Mouse (Mus musculus): Measurements from ENCODE around the gene Srxn1. TPM values are rescaled to one million over a fixed set of nuclear protein-coding genes. Genes with fewer than 3 reads are reported as not detected.

The Srxn1 gene
- polyA plus RNA-seq, 2 experiments = 9.5 to 11.2 TPM

GRCm38 (mm10) chr2:152129778-152130177 lies 24.5 kb downstream of the Srxn1 start:
- 68% methylated on average over 3 of the region's 3 CpGs for WGBS
- no peak for DNase-seq (ENCODE audit: low spot score)
- peaks cover 10% of the 10 kb centered on the region for H3K4me1 ChIP-seq (ENCODE audit: control insufficient read depth, insufficient read depth, low read length)
- no peaks in the 10 kb centered on the region for H3K27me3 ChIP-seq (ENCODE audit: control insufficient read depth, insufficient read depth, low read length)
- H3K9me3 ChIP-seq (ENCODE audit: control insufficient read depth, low read length) = no peaks in the 10 kb centered on the region
- H3K4me3 ChIP-seq (replicated peaks; ENCODE audit: low read length) = no peak overlapping the region
- TF ChIP-seq POLR2A (IDR thresholded peaks at IDR 0.05; ENCODE audit: borderline replicate concordance, extremely low read depth, insufficient read depth, insufficient read length) = no peak
- no peak overlapping the region for H3K27ac ChIP-seq (replicated peaks; ENCODE audit: low read depth, low read length)
- no peaks in the 10 kb centered on the region for H3K36me3 ChIP-seq (ENCODE audit: control insufficient read depth, insufficient read depth, low read length)
- no peak overlapping the region for H3K9ac ChIP-seq (ENCODE audit: low read depth, low read length, severe bottlenecking)
- ATAC-seq (ENCODE audit: low FRiP score, low read depth) = no peak
- no peak overlapping the region for H3K4me2 ChIP-seq (replicated peaks; ENCODE audit: low read depth, low read length, severe bottlenecking)

DNA sequence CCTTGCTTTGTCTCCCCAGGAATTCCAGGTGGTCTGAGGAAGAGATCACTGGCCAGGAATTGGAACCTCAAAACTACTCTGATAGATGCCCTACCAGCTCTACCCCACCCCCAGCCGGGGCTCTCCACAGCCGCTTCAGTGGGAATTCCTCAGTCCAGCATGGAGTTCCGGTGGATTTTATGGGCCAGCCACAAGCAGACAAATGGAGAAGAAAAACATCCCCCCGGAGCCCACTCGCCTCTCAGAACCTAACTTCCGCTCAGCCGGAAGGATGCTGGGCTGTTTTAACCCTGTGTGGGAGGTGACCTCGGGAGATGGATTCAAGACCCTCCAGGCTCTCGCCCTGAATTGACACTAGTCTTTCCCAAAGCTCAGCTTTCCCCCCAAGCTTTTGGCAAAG lies 26.7 kb downstream of the Srxn1 start:
- Histone ChIP-seq H3K36me3 (ENCODE audit: control insufficient read depth, insufficient read depth, low read length) (no peaks in the 10 kb centered on the region), H3K4me2 (replicated peaks; ENCODE audit: low read depth, low read length, severe bottlenecking) (no peak overlapping the region), H3K27me3 (ENCODE audit: control insufficient read depth, insufficient read depth, low read length) (no peaks in the 10 kb centered on the region), H3K4me1 (ENCODE audit: control insufficient read depth, insufficient read depth, low read length) (peaks cover 10% of the 10 kb centered on the region), H3K27ac (replicated peaks; ENCODE audit: low read depth, low read length) (no peak overlapping the region), H3K9me3 (ENCODE audit: control insufficient read depth, low read length) (no peaks in the 10 kb centered on the region), H3K4me3 (replicated peaks; ENCODE audit: low read length) (no peak overlapping the region), H3K9ac (ENCODE audit: low read depth, low read length, severe bottlenecking) (no peak overlapping the region)
- ATAC-seq (ENCODE audit: low FRiP score, low read depth) (no peak), DNase-seq (ENCODE audit: low spot score) (no peak)
- WGBS = 17% methylated on average over 9 of the region's 9 CpGs
- no peak for TF ChIP-seq POLR2A (IDR thresholded peaks at IDR 0.05; ENCODE audit: borderline replicate concordance, extremely low read depth, insufficient read depth, insufficient read length)

- 56% methylated on average over 8 of the region's 8 CpGs for WGBS
- no peak for DNase-seq (ENCODE audit: low spot score)
- no peak overlapping the region for H3K4me3 ChIP-seq (replicated peaks; ENCODE audit: low read length)
- H3K27ac ChIP-seq (replicated peaks; ENCODE audit: low read depth, low read length) = no peak overlapping the region
- peaks cover 10% of the 10 kb centered on the region for H3K4me1 ChIP-seq (ENCODE audit: control insufficient read depth, insufficient read depth, low read length)
- no peaks in the 10 kb centered on the region for H3K9me3 ChIP-seq (ENCODE audit: control insufficient read depth, low read length)
- no peak for ATAC-seq (ENCODE audit: low FRiP score, low read depth)
- H3K27me3 ChIP-seq (ENCODE audit: control insufficient read depth, insufficient read depth, low read length) = no peaks in the 10 kb centered on the region
- no peak overlapping the region for H3K9ac ChIP-seq (ENCODE audit: low read depth, low read length, severe bottlenecking)
- H3K4me2 ChIP-seq (replicated peaks; ENCODE audit: low read depth, low read length, severe bottlenecking) = no peak overlapping the region
- no peaks in the 10 kb centered on the region for H3K36me3 ChIP-seq (ENCODE audit: control insufficient read depth, insufficient read depth, low read length)
- TF ChIP-seq POLR2A (IDR thresholded peaks at IDR 0.05; ENCODE audit: borderline replicate concordance, extremely low read depth, insufficient read depth, insufficient read length) = no peak
Measured at GRCm38 (mm10) chr2:152132691-152133090, 27.4 kb downstream of the Srxn1 start.

DNA sequence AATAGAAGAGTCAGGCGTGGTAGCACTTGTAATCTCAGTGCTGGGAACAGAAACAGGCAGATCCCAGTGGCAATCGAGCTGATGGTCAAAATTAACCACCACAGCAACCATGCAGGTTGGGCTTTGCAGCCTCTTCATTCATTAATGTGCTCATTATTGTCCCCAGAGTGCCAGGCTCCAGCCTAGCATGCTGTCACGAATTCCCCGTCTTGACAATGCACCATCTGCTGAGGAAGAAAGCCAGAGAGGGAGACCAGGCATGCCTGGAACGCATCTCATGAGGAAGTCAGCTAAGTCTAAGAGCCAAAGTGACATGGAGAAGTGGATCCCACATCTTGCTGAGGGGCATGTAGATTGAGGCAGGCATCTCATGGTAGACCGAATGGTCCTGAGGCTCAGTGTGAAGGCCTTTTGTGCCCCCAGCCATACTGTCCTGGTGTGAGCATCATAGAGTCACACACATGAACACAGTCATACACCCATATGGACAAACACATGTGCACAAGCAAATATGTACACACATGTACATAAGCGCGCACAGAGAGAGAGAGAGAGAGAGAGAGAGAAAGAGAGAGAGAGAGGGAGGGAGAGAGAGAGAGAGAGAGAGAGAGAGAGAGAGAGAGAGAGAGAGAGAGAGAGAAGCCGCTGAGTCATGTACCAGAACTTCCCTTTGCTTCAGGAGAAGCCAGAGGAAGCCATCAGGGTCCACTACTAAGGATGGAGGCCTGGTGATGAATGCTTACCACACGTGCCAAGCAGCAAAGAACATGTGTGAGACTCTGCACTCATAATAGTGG lies 34.1 kb downstream of the Srxn1 start:
- peaks cover 12% of the 10 kb centered on the region for H3K4me1 ChIP-seq (ENCODE audit: control insufficient read depth, insufficient read depth, low read length)
- H3K9ac ChIP-seq (ENCODE audit: low read depth, low read length, severe bottlenecking) = no peak overlapping the region
- peaks cover 20% of the 10 kb centered on the region for H3K27me3 ChIP-seq (ENCODE audit: control insufficient read depth, insufficient read depth, low read length)
- 64% methylated on average over 10 of the region's 10 CpGs for WGBS
- TF ChIP-seq POLR2A (IDR thresholded peaks at IDR 0.05; ENCODE audit: borderline replicate concordance, extremely low read depth, insufficient read depth, insufficient read length) = no peak
- H3K27ac ChIP-seq (replicated peaks; ENCODE audit: low read depth, low read length) = no peak overlapping the region
- ATAC-seq (ENCODE audit: low FRiP score, low read depth) (no peak), DNase-seq (ENCODE audit: low spot score) (no peak)
- no peak overlapping the region for H3K4me3 ChIP-seq (replicated peaks; ENCODE audit: low read length)
- no peaks in the 10 kb centered on the region for H3K36me3 ChIP-seq (ENCODE audit: control insufficient read depth, insufficient read depth, low read length)
- no peaks in the 10 kb centered on the region for H3K9me3 ChIP-seq (ENCODE audit: control insufficient read depth, low read length)
- H3K4me2 ChIP-seq (replicated peaks; ENCODE audit: low read depth, low read length, severe bottlenecking) = no peak overlapping the region

DNA sequence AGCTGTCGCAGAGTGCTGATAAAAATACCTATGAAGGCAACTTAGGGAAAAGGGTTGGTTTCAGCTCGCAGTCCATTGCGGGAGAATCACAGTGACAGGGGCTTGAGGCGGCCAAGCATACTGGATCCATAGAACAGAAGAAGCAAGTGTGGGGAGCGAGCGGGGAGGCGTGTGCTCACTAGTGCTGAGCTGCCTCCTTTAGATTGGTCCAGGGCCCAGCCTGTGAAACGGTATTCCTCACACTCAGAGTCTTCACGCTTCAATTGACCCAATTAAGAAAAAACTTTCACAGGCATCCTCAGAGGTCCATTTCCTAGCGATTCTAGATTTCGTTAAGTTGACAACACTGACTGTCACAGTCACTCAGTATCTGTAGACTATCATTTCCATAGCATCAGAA lies 35.6 kb downstream of the Srxn1 start:
- Histone ChIP-seq H3K4me2 (replicated peaks; ENCODE audit: low read depth, low read length, severe bottlenecking) (no peak overlapping the region), H3K9me3 (ENCODE audit: control insufficient read depth, low read length) (no peaks in the 10 kb centered on the region), H3K27ac (replicated peaks; ENCODE audit: low read depth, low read length) (no peak overlapping the region), H3K36me3 (ENCODE audit: control insufficient read depth, insufficient read depth, low read length) (no peaks in the 10 kb centered on the region), H3K4me3 (replicated peaks; ENCODE audit: low read length) (no peak overlapping the region), H3K9ac (ENCODE audit: low read depth, low read length, severe bottlenecking) (no peak overlapping the region), H3K4me1 (ENCODE audit: control insufficient read depth, insufficient read depth, low read length) (peaks cover 12% of the 10 kb centered on the region), H3K27me3 (ENCODE audit: control insufficient read depth, insufficient read depth, low read length) (peaks cover 31% of the 10 kb centered on the region)
- 43% methylated on average over 11 of the region's 11 CpGs for WGBS
- no peak for TF ChIP-seq POLR2A (IDR thresholded peaks at IDR 0.05; ENCODE audit: borderline replicate concordance, extremely low read depth, insufficient read depth, insufficient read length)
- no peak for DNase-seq (ENCODE audit: low spot score)
- no peak for ATAC-seq (ENCODE audit: low FRiP score, low read depth)
